Mouse (Mus musculus): Measurements from ENCODE around the gene Mrpl10. TPM values are rescaled to one million over a fixed set of nuclear protein-coding genes. Genes with fewer than 3 reads are reported as not detected.

The Mrpl10 gene
- polyA plus RNA-seq, 1 experiment from 2014 or later: 56.3 TPM

GRCm38 (mm10) chr11:97082977-97083376 lies 41.6 kb downstream of the Mrpl10 start:
- DNase-seq (ENCODE audit: low spot score): no peak
- 31% methylated on average over 11 of the region's 11 CpGs for WGBS
- H3K4me2 ChIP-seq (replicated peaks; ENCODE audit: low read depth): no peak overlapping the region

GRCm38 (mm10) chr11:97083401-97084140 lies 42.2 kb downstream of the Mrpl10 start:
- ATAC-seq (ENCODE audit: low FRiP score, low TSS enrichment): no peak
- no peak for DNase-seq (ENCODE audit: low spot score)
- H3K4me2 ChIP-seq (replicated peaks; ENCODE audit: low read depth): no peak overlapping the region
- TF ChIP-seq CTCF (IDR thresholded peaks at IDR 0.05; ENCODE audit: low read depth) (no peak), EP300 (optimal IDR thresholded peaks at IDR 0.05) (no peak)
- WGBS: 23% methylated on average over 22 of the region's 22 CpGs
- H3K9me3 ChIP-seq (ENCODE audit: control insufficient read depth, low read length): no peaks in the 10 kb centered on the region
- H3K27ac ChIP-seq (replicated peaks): no peak overlapping the region
- no peaks in the 10 kb centered on the region for H3K4me1 ChIP-seq (replicated peaks; ENCODE audit: control insufficient read depth, insufficient read depth)
- no peak overlapping the region for H3K4me3 ChIP-seq (ENCODE audit: low read depth, low read length)
- no peaks in the 10 kb centered on the region for H3K36me3 ChIP-seq (ENCODE audit: control insufficient read depth, insufficient read depth, low read length)
- H3K27me3 ChIP-seq (ENCODE audit: control insufficient read depth, insufficient read depth, low read length): no peaks in the 10 kb centered on the region
- no peak overlapping the region for H3K9ac ChIP-seq (ENCODE audit: low read length)

More at GRCm38 (mm10) chr11:97082977-97083376, 41.6 kb downstream of the Mrpl10 start:
- TF ChIP-seq CTCF (IDR thresholded peaks at IDR 0.05; ENCODE audit: low read depth): peak; percentile 76
- no peak for TF ChIP-seq EP300 (optimal IDR thresholded peaks at IDR 0.05)
- H3K27ac ChIP-seq (replicated peaks): no peak overlapping the region
- H3K36me3 ChIP-seq (ENCODE audit: control insufficient read depth, insufficient read depth, low read length): no peaks in the 10 kb centered on the region
- H3K4me1 ChIP-seq (replicated peaks; ENCODE audit: control insufficient read depth, insufficient read depth): no peaks in the 10 kb centered on the region
- no peaks in the 10 kb centered on the region for H3K9me3 ChIP-seq (ENCODE audit: control insufficient read depth, low read length)
- H3K27me3 ChIP-seq (ENCODE audit: control insufficient read depth, insufficient read depth, low read length): no peaks in the 10 kb centered on the region
- ATAC-seq (ENCODE audit: low FRiP score, low TSS enrichment): 0 out of 2 replicates have a peak, but pooled peaks have one; percentile 28
- H3K4me3 ChIP-seq (ENCODE audit: low read depth, low read length): no peak overlapping the region
- H3K9ac ChIP-seq (ENCODE audit: low read length): no peak overlapping the region

- no peak for DNase-seq (ENCODE audit: low spot score)
- no peak for TF ChIP-seq EP300 (optimal IDR thresholded peaks at IDR 0.05)
- no peak for TF ChIP-seq CTCF (IDR thresholded peaks at IDR 0.05; ENCODE audit: low read depth)
- no peaks in the 10 kb centered on the region for H3K9me3 ChIP-seq (ENCODE audit: control insufficient read depth, low read length)
- ATAC-seq (ENCODE audit: low FRiP score, low TSS enrichment): no peak
- H3K36me3 ChIP-seq (ENCODE audit: control insufficient read depth, insufficient read depth, low read length): no peaks in the 10 kb centered on the region
- no peak overlapping the region for H3K4me2 ChIP-seq (replicated peaks; ENCODE audit: low read depth)
- WGBS: 75% methylated on average over 15 of the region's 15 CpGs
- H3K27ac ChIP-seq (replicated peaks): no peak overlapping the region
- H3K4me3 ChIP-seq (ENCODE audit: low read depth, low read length): no peak overlapping the region
- no peaks in the 10 kb centered on the region for H3K4me1 ChIP-seq (replicated peaks; ENCODE audit: control insufficient read depth, insufficient read depth)
- H3K27me3 ChIP-seq (ENCODE audit: control insufficient read depth, insufficient read depth, low read length): no peaks in the 10 kb centered on the region
- H3K9ac ChIP-seq (ENCODE audit: low read length): no peak overlapping the region
Observed at GRCm38 (mm10) chr11:97084821-97085505, 43.6 kb downstream of the Mrpl10 start.

GRCm38 (mm10) chr11:97086365-97086764 lies 45.0 kb downstream of the Mrpl10 start:
- ATAC-seq (ENCODE audit: low FRiP score, low TSS enrichment): no peak
- no peaks in the 10 kb centered on the region for H3K27me3 ChIP-seq (ENCODE audit: control insufficient read depth, insufficient read depth, low read length)

GRCm38 (mm10) chr11:97094600-97094999 lies 53.2 kb downstream of the Mrpl10 start:
- ATAC-seq (ENCODE audit: low FRiP score, low TSS enrichment) (no peak), DNase-seq (ENCODE audit: low spot score) (no peak)
- H3K27ac ChIP-seq (replicated peaks): no peak overlapping the region
- H3K4me3 ChIP-seq (ENCODE audit: low read depth, low read length): no peak overlapping the region
- no peaks in the 10 kb centered on the region for H3K27me3 ChIP-seq (ENCODE audit: control insufficient read depth, insufficient read depth, low read length)
- WGBS: 70% methylated on average over 2 of the region's 2 CpGs
- H3K4me2 ChIP-seq (replicated peaks; ENCODE audit: low read depth): no peak overlapping the region
- TF ChIP-seq CTCF (IDR thresholded peaks at IDR 0.05; ENCODE audit: low read depth): no peak
- no peak for TF ChIP-seq EP300 (optimal IDR thresholded peaks at IDR 0.05)
- H3K4me1 ChIP-seq (replicated peaks; ENCODE audit: control insufficient read depth, insufficient read depth): no peaks in the 10 kb centered on the region
- no peaks in the 10 kb centered on the region for H3K9me3 ChIP-seq (ENCODE audit: control insufficient read depth, low read length)
- H3K36me3 ChIP-seq (ENCODE audit: control insufficient read depth, insufficient read depth, low read length): no peaks in the 10 kb centered on the region
- no peak overlapping the region for H3K9ac ChIP-seq (ENCODE audit: low read length)

More at GRCm38 (mm10) chr11:97086365-97086764, 45.0 kb downstream of the Mrpl10 start:
- WGBS: 63% methylated on average over 6 of the region's 6 CpGs
- Histone ChIP-seq H3K9me3 (ENCODE audit: control insufficient read depth, low read length) (no peaks in the 10 kb centered on the region), H3K9ac (ENCODE audit: low read length) (no peak overlapping the region), H3K4me1 (replicated peaks; ENCODE audit: control insufficient read depth, insufficient read depth) (no peaks in the 10 kb centered on the region), H3K27ac (replicated peaks) (no peak overlapping the region), H3K4me3 (ENCODE audit: low read depth, low read length) (no peak overlapping the region), H3K36me3 (ENCODE audit: control insufficient read depth, insufficient read depth, low read length) (no peaks in the 10 kb centered on the region), H3K4me2 (replicated peaks; ENCODE audit: low read depth) (no peak overlapping the region)
- no peak for TF ChIP-seq EP300 (optimal IDR thresholded peaks at IDR 0.05)
- no peak for TF ChIP-seq CTCF (IDR thresholded peaks at IDR 0.05; ENCODE audit: low read depth)
- no peak for DNase-seq (ENCODE audit: low spot score)

GRCm38 (mm10) chr11:97098791-97099190 lies 57.4 kb downstream of the Mrpl10 start:
- peak overlapping the region; percentile 29; the same call in 1 of the 2 replicates for H3K4me2 ChIP-seq (replicated peaks; ENCODE audit: low read depth)
- DNase-seq (ENCODE audit: low spot score): no peak
- H3K9ac ChIP-seq (ENCODE audit: low read length): no peak overlapping the region
- no peaks in the 10 kb centered on the region for H3K36me3 ChIP-seq (ENCODE audit: control insufficient read depth, insufficient read depth, low read length)
- H3K4me3 ChIP-seq (ENCODE audit: low read depth, low read length): no peak overlapping the region
- no peak for TF ChIP-seq CTCF (IDR thresholded peaks at IDR 0.05; ENCODE audit: low read depth)
- no peak for TF ChIP-seq EP300 (optimal IDR thresholded peaks at IDR 0.05)
- 0 out of 2 replicates have a peak, but pooled peaks have one; percentile 25 for ATAC-seq (ENCODE audit: low FRiP score, low TSS enrichment)
- 0 out of 2 replicates have a peak, but pooled peaks cover 4% of the 10 kb centered on the region for H3K27me3 ChIP-seq (ENCODE audit: control insufficient read depth, insufficient read depth, low read length)
- H3K27ac ChIP-seq (replicated peaks): no peak overlapping the region
- H3K4me1 ChIP-seq (replicated peaks; ENCODE audit: control insufficient read depth, insufficient read depth): no peaks in the 10 kb centered on the region
- H3K9me3 ChIP-seq (ENCODE audit: control insufficient read depth, low read length): no peaks in the 10 kb centered on the region
- 23% methylated on average over 18 of the region's 18 CpGs for WGBS

Small RNA genes within 50 kb of the gene (microRNA-seq; reads per million reads assigned to microRNA genes)
- 2.3 reads per million for gene Mir8103

Other genes starting within 250 kb of the Mrpl10 start
- 32.4 and 35.6 TPM in 2 replicates for gene Nfe2l1, start 211.6 kb upstream of the Mrpl10 start, polyA plus RNA-seq (2015; fragmentation: Nextera tagmentation; extraction: Ambion mirVana)
- 84.7 and 95.1 TPM in 2 replicates for gene Copz2, start 191.7 kb upstream of the Mrpl10 start, polyA plus RNA-seq (2015; fragmentation: Nextera tagmentation; extraction: Ambion mirVana)
- 61.7 and 64.9 TPM in 2 replicates for gene Cdk5rap3, start 125.1 kb upstream of the Mrpl10 start, polyA plus RNA-seq (2015; fragmentation: Nextera tagmentation; extraction: Ambion mirVana)
- 112 and 116 TPM in 2 replicates for gene Prr15l, start 113.5 kb upstream of the Mrpl10 start, polyA plus RNA-seq (2015; fragmentation: Nextera tagmentation; extraction: Ambion mirVana)
- 56.7 and 57.1 TPM in 2 replicates for gene Pnpo, start 97.6 kb upstream of the Mrpl10 start, polyA plus RNA-seq (2015; fragmentation: Nextera tagmentation; extraction: Ambion mirVana)
- 5.8 and 7.1 TPM in 2 replicates for gene Sp2, start 58.6 kb upstream of the Mrpl10 start, polyA plus RNA-seq (2015; fragmentation: Nextera tagmentation; extraction: Ambion mirVana)
- gene Sp6, start 28.2 kb upstream of the Mrpl10 start, polyA plus RNA-seq (2015; fragmentation: Nextera tagmentation; extraction: Ambion mirVana): 21.2 and 22.0 TPM in 2 replicates
- 11.8 and 12.5 TPM in 2 replicates for gene Scrn2, start 11.6 kb upstream of the Mrpl10 start, polyA plus RNA-seq (2015; fragmentation: Nextera tagmentation; extraction: Ambion mirVana)
- gene Lrrc46, start 153 bp upstream of the Mrpl10 start, polyA plus RNA-seq (2015; fragmentation: Nextera tagmentation; extraction: Ambion mirVana): 0.36 and 0.45 TPM in 2 replicates
- gene Osbpl7, start 9.1 kb downstream of the Mrpl10 start, polyA plus RNA-seq (2015; fragmentation: Nextera tagmentation; extraction: Ambion mirVana): 7.5 and 8.6 TPM in 2 replicates
- 0.05 and 0.10 TPM in 2 replicates for gene Tbx21, start 73.8 kb downstream of the Mrpl10 start, polyA plus RNA-seq (2015; fragmentation: Nextera tagmentation; extraction: Ambion mirVana)
- gene Tbkbp1, start 109.9 kb downstream of the Mrpl10 start, polyA plus RNA-seq (2015; fragmentation: Nextera tagmentation; extraction: Ambion mirVana): 1.8 and 2.4 TPM in 2 replicates
- 18.5 and 19.2 TPM in 2 replicates for gene Kpnb1, start 146.3 kb downstream of the Mrpl10 start, polyA plus RNA-seq (2015; fragmentation: Nextera tagmentation; extraction: Ambion mirVana)
- gene Npepps, start 239.1 kb downstream of the Mrpl10 start, polyA plus RNA-seq (2015; fragmentation: Nextera tagmentation; extraction: Ambion mirVana): 43.4 and 52.8 TPM in 2 replicates